Mouse (Mus musculus): ENCODE data around the gene Tubg1.

Tubg1 gene

DNA sequence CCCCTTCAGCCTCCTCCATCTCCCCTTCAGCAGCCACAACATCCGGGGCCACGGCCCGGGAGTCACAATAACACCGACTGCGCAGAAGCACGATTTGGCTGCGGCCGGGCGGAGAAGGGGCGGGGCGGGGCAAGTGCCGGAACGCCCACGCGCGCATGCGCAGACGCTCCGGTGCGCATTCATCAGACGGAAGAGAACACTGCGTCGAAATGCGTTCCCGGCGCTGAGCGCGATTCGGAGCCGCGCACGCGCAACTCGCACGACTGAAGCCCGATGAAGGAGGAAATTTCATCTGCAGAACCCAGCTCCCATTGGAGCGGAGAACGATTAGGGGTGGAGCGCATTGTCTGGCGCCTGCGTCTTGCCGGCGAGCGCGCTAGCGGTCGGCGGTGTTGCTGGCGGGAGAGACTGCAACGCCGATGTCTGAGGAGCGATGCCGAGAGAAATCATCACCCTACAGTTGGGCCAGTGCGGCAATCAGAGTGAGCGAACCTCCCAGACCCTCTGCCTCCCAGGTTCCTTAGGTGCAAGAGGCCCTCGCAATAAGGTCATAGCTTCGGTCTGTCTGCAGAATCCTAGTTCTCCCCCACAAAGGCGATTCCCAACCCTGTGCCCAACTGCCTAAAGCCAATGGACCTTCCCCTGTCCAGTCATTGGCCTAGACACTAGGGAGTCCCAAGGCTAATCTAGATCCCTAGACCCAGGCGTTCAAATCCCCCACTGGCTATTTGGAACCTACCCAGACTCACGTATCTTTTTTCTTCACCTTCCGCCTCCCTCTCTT is at the start of gene Tubg1, which contains the start of gene Retreg3:
Gene Tubg1, plus strand, starts transcription at position 178 of the 784 bp plus-strand sequence.
Gene Retreg3, minus strand, starts transcription at position 133 of the 784 bp plus-strand sequence.
- peak; percentile 99 for DNase-seq (ENCODE audit: low spot score)

DNA sequence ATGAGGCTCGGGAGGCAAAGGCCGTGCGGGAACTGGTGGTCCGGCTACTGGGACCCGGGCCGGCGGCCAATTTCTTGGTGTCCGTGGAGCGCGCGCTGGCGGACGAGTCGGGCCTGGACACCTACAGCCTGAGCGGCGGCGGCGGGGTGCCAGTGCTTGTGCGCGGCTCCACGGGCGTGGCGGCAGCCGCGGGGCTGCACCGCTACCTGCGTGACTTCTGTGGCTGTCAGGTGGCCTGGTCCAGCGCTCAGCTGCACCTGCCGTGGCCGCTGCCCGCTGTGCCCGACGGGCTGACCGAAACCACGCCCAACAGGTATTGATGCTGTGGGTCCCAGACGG is 49.6 kb upstream of the Tubg1 start:
- DNase-seq (ENCODE audit: low spot score) = no peak

DNA sequence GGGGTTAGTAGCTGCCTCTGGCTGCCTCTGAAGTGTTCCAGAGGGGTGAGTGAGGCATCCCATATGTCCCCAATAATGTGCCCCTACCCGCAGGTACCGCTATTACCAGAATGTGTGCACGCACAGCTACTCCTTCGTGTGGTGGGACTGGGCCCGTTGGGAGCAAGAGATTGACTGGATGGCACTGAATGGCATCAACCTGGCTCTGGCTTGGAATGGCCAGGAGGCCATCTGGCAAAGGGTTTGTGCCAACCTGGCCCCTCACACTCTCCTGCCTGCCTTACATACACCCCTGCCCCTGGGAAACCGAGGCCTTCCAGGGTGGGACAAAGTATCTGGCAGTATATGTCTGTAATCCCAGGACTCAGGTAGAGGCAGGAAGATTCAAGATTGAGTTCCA is 48.8 kb upstream of the Tubg1 start:
- no peak for DNase-seq (ENCODE audit: low spot score)

DNA sequence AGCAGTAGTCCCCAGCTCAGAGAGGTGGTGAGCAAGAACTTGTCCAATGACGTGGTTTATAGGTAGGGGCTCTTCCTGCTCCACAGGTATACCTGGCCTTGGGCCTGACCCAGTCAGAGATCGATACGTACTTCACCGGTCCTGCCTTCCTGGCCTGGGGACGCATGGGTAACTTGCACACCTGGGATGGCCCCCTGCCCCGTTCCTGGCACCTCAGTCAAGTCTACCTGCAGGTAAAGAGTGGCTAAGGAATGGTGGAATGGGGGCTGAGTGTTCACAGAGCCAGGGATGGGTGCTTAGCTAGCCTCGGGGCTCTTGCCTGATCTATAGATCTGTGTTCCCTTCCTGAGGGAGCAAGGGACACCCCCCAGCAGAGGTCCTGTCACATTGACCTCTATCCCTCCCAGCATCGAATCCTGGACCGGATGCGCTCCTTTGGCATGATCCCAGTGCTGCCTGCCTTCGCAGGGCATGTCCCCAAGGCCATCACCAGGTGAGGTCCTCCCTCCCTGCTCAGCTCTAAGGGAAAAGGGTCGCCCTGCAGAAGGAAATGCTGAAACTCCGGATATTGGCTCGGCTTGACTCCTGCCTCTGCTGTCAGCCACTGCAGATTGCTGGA is 47.8 kb upstream of the Tubg1 start:
- no peak for DNase-seq (ENCODE audit: low spot score)

DNA sequence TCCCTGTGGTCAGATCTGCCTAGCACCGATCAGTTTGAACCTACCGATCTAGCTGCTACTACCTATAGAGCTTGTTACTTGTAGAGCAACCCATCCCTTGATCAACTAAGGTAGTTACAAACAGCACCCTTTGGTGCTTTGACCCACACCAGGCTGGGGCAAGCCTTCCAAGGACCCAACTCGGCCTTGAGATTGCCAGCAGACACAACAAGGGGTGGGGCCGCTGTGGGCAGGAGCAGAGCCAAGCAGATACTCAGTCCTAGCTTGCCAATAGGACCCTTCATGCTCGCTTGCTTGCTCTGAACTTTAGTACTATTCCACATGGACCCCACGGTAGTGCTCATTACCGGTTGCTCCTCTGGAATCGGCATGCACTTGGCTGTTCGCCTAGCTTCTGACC is 41.6 kb upstream of the Tubg1 start, which contains the start of gene Hsd17b1:
Gene Hsd17b1, plus strand, starts transcription at position 291 of the 400 bp plus-strand sequence.
- DNase-seq (ENCODE audit: low spot score) = no peak

DNA sequence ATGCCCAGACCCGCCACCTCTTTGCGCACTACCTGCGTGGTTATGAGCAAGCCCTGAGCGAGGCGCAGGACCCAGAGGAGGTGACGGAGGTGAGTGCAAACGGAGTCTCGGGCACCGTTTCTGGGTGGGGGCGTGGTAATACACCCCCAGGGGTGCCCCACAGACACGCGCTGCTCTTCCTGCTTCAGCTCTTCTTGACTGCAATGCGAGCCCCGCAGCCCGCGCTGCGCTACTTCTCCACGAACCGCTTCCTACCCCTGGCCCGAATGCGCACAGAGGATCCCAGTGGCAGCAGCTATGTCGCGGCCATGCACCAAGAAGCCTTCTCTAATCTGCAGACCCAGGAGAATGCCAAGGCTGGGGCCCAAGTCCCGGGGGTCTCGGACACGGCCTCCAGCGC is 40.0 kb upstream of the Tubg1 start:
- no peak for DNase-seq (ENCODE audit: low spot score)

DNA sequence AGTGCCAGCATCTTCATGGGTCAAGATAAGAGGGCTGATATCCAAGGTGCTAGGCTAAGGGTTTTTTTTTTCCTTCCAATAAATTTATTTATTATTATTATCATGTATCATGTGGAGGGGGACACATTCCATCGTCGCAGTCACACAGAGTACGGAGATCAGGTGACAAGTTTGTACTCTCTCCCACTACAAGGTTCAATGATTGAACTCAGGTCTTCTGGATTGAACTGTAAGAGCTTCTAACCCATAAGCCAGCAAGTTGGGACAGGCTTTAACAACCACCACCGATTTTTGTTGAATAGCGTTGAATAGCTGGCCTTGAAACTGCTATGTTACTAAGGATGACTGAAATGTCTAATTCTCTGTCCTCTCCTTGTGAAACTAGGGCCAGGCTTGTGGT is 39.3 kb upstream of the Tubg1 start:
- no peak for DNase-seq (ENCODE audit: low spot score)

DNA sequence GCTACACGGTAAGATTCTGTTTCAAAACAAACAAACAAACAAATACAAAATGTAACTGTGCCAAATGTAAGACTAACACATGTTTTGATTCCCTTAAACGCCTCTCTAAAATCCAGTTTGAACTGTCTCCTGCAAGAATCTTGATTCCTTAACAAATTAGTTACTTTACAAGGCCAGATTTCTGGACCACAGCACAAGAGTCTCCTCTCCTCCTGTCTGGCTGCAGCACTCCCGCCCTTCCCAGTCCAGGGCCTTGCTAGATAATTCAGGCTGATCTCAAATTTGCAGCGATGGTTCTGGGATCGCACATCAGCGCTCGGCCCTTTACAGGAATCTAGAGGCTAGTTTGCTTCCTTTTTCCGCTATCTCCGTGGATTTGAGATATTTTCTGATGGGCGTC is 38.1 kb upstream of the Tubg1 start:
- DNase-seq (ENCODE audit: low spot score) = no peak

DNA sequence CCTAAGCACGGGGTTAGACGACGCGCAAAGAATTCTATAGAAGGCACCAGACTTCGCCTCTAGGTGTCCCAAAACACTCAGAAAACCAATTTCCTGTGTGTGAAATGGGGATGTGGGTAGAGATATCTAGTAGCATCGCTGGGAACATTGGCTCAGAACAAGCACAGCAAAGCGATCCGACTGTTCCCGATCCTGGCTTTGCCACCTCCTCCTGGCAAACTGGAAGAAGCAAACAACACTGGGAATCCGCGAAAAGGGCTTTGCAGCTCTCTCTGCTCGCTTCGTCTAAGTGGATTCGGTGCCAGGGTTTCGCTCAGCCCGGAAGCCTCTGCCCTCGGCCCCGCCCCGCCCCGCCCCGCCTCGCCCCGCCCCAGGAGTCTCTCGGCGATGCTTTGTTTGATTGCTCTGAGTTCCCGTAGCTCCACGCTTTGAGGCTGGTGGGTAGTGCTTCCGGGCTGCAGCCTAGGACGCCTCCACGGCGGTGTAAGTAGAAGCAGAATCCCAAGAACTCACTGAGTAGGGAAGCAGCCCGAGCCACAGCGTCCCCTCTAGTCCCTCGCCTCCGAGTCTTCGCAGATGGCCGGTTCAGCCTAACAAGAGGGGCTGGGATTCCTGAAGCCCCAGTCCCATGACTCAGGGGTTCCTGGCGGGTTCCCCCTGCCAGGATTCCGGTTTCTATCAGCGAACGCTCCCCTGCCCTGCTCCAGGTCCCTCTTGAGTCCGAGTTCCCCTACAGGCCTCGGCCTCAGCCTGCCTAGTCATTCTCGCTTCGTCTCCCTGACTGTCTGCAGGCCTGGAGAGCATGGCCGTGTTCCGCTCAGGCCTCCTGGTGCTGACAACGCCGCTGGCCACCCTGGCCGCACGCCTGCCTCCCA is 37.3 kb upstream of the Tubg1 start, which contains the start of gene Coasy:
Gene Coasy, plus strand, starts transcription at position 358 of the 875 bp plus-strand sequence.
- peak; percentile 93 for DNase-seq (ENCODE audit: low spot score)

DNA sequence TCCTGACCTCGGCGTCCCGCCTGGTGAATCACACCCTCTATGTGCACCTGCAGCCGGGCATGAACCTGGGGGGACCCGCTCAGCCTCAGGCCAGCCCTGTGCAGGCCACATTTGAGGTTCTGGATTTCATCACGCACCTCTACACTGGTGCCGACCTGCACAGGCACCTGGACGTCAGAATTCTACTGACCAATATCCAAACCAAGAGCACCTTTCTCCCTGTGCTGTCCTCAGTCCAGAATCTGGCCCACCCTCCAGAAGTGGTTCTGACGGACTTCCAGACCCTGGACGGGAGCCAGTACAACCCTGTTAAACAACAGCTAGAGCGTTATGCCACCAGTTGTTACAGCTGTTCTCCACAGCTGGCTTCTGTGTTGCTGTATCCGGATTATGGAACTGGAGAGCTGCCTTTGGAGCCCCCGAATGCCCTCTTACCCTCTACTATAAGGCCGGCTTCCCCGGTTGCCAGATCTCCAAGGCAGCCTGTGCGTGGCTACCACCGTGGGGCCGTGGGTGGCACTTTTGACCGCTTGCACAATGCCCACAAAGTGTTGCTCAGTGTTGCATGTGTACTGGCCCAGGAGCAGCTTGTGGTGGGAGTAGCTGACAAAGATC is 36.5 kb upstream of the Tubg1 start:
- no peak for DNase-seq (ENCODE audit: low spot score)

DNA sequence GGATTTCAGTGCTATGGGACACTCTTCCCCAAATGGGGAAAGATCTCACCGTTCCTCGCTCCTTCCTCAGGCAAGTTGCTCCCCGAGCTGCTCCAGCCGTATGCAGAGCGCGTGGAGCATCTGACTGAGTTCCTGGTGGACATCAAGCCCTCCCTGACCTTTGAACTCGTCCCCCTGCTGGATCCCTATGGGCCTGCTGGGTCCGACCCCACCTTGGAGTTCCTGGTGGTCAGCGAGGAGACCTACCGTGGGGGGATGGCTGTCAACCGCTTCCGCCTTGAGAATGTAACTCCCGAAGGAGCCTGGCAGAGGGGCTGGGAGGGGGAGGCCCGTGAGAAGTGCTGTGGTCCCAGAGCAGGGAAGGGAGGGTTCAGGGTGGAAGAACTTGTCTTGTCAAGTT is 35.5 kb upstream of the Tubg1 start:
- DNase-seq (ENCODE audit: low spot score) = no peak

DNA sequence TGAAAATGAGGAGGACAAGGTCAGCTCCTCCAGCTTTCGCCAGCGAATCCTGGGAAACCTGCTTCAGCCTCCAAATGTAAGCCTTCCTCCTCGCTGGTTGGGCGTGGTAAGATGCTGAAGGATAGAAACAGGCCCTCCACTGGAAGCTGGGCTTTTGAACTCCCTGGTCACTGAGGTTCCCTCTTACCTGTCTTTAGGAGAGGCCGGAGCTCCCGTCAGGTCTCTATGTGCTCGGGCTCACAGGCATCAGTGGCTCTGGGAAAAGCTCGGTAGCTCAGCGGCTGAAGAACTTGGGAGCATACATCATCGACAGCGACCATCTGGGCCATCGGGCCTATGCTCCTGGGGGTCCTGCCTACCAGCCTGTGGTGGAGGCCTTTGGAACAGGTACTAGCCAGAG is 34.9 kb upstream of the Tubg1 start:
- no peak for DNase-seq (ENCODE audit: low spot score)

DNA sequence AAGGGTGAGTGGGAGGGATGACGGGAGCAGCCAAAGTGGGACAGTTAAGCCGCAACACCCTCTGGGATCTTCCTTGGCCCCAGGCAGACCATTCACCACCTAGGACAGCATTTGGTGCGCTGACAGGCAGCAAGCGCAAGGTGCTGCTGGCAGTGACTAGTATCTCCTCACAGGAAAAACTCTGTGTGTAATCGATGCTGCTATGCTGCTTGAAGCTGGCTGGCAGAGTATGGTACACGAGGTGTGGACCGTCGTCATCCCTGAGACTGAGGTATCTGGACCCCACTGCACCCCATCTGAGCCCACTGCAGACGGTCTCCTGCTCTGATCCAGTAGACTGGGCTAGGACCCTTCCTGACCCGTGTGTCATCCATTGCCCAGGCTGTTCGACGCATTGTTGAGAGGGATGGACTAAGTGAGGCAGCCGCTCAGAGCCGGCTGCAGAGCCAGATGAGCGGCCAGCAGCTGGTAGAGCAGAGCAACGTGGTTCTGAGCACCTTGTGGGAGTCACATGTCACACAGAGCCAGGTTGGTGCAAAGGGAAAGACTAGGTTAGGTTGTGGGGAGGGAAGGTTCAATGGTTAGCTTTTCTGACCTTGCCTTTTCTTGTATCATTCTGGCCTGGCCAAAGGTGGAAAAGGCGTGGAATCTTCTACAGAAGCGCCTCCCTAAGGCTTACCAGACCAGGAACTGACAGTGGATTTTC is 34.0 kb upstream of the Tubg1 start:
- no peak for DNase-seq (ENCODE audit: low spot score)

DNA sequence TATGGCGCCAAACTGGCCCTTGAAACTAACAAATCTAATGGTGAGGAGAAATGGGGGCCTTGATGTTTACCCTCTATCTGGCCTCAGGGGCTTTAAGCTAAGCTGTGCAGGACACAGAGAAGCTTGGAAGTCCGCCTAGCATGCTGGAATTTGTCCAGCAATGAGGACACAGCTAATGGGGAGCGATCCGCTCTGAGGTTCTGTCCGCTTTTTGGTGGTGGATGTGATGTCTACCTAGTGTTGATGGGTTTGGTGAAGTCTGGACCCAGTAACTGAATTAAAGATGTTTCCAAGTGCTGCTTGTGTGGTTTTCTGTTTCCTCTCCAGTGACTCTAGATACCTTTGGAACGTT is 33.4 kb upstream of the Tubg1 start:
- DNase-seq (ENCODE audit: low spot score) = no peak

DNA sequence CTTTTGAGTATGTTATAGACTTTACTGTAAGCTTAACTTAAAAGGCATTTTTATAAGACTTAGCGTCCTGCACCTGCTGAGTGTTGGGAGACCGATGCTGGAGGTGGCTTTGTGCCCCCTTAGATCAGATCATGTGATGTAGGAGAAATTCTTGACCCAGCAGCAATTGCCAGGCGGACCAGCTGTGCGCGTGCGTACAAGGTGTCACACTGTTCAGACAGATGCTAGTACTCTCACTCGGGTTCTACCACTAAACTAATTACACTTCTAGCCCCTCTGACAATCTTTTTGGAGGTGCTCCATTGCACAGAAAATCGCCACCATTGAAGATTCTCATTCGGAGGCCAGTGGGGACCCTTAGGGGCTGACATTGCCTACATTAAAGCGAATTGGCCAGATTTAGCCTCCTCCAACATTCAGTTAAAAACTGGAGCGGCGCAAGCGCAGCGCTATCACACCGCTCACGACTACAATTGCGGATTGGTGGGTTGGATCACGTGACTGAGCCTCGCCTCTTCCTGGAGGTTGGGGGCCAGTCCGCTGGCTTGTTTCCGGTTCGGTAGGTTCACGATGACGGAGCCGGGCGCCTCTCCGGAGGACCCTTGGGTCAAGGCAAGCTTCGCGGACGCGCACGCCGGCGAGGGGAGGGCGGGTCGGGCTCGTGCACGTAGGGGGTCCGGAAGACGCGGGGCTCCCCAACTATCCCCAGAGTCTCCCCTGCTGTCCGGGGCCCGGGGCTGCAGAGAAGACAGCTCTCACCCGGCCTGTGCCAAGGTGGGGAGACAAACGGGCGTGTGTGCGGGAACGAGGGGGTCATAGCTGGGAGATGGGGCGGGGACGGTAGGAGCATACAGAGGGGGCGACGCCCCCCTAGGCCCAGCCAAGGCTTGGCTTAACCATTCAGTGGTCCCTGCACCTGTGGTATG is 32.7 kb upstream of the Tubg1 start, which contains the start of gene Mlx:
Gene Mlx, plus strand, starts transcription at position 522 of the 926 bp plus-strand sequence.
- DNase-seq (ENCODE audit: low spot score) = peak; percentile 97

DNA sequence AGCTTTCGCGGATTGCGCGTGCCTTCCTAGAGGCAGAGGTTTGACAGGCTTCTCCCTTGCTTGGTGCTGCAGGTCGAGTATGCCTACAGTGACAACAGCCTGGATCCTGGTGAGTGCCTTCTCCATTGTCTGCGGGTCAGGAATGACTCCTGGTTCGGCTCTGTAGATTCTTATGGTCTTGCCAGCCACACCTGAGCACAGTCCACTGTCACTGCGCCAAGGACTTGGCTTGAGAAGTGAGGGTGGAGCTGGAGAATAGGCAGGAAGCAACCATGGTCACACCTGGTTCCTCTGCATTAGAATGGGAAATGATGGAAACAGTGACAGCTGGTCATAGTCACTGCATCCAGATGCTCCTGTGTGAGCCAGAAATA is 32.1 kb upstream of the Tubg1 start:
- DNase-seq (ENCODE audit: low spot score) = no peak

DNA sequence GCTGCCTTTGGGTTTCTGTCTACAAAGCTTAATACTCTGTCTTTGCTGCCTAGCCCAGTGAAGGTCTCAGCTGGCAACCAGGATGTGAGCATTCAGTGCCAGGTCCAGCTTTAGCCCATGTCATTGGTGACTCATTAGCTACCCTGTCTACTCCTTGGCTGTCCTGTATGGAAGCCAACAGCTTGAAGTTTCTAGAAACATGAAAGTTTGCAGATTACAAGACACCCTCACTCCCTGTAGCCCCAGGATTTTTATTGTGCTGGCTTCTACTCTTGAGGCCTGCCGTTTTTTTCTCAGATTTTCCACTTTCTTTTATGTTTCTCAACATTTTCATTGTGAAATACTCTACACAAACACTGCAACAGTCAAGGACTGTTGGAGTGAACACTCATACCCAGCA is 29.8 kb upstream of the Tubg1 start:
- no peak for DNase-seq (ENCODE audit: low spot score)

DNA sequence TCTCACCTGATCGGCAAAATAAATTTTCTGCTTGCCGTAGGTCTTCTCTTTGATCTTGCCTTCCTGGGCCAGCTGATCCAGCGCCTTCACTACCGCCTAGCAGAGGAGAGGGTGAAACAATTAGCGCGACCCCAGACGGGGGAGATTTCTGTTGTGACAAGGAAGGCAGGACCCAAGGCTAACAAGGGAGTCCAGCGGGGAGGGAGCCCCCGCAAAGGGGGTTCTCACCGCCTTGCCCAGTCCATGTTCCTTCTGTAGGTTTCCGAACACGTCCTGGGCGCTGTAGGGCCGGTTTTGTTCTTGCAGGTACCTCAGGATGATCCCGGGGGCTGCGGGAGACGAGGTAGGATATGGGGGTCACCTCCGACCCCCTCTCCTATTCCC is 24.8 kb upstream of the Tubg1 start:
- peak; percentile 28 for DNase-seq (ENCODE audit: low spot score)

DNA sequence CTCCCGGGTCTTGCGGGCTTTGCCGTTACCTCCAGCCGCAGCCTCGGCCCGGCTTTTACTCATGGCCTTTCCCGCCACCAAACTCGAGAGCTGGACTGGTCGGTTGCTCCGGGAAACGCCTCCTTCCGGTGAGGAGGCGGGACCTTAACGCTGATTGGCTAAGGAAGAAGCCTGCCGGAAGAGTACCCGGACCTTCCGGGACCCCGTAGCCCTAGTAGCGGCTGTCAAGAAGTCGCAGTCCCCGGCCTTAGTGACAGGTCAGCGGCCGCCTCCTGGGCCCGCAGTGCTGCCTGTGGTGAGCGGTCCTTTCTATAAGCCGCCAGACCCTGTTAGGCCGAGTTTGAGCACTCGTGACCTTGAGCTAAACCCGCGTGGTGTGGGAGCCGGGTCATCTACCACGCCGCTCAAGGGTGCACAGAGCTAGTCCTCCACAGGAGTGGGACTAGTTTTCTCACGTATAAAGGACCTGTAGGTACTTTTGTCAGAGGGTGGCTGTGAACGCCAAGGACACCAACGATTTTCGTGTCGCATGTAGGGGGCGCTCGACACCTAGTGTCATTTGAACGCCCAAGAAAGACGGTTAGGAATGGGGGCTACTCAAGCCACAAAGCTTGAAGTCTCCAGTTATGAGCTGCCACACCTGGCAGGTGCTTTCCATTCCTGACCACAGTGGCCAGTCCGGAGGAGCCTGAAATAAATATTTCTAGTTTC is 24.3 kb upstream of the Tubg1 start, which contains the start of gene Psmc3ip:
Gene Psmc3ip, minus strand, starts transcription at position 123 of the 711 bp plus-strand sequence.
- DNase-seq (ENCODE audit: low spot score) = peak; percentile 98

DNA sequence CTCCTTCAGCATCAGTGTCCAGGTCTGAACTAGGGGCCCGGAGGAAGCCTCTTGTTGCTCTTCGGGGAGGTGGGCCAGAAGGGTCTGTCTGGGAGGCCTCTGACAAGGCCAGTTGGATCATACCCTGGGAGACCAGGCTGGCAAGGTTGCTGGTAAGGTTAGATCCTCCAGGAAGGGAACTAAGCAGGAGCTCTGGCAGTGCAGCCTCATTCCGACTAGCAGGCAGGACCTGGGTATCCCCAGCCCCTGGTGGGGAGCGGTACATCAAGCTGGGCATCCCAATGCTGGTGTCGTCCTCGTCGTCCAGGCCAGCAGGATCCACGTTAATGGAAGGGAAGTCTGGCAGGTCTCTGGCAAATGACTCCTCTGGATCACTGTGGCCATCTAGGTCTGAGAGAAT is 21.5 kb upstream of the Tubg1 start:
- DNase-seq (ENCODE audit: low spot score) = no peak

All from embryo, embryonic 10 days (tissue).